Mouse (Mus musculus): ENCODE results near the gene Eif4a2. TPM values are rescaled to one million over a fixed set of nuclear protein-coding genes. Genes with fewer than 3 reads are reported as not detected.
"Not testable (repeated sequence)": the region's sequence is repeated elsewhere in the genome, so short reads cannot be mapped to it uniquely, and the experiment has no call there.

Eif4a2 gene
- polyA plus RNA-seq, 1 experiment from 2014 or later: 75.2 TPM

GRCm38 (mm10) chr16:23095581-23095980 is 11.7 kb upstream of the Eif4a2 start:
- ATAC-seq (ENCODE audit: low read depth); DNase-seq; H3K4me2 ChIP-seq; H3K27ac ChIP-seq; H3K27me3 ChIP-seq; H3K4me3 ChIP-seq (replicated peaks); H3K9me3 ChIP-seq (replicated peaks); H3K4me1 ChIP-seq (replicated peaks); H3K36me3 ChIP-seq; H3K9ac ChIP-seq: not testable (repeated sequence)
- WGBS (ENCODE audit: insufficient replicate concordance): 78% methylated on average over 5 of the region's 5 CpGs

- ATAC-seq (ENCODE audit: low read depth): not testable (repeated sequence)
- 88% methylated on average over 1 of the region's 1 CpGs for WGBS (ENCODE audit: insufficient replicate concordance)
These were observed 10.4 kb upstream of the Eif4a2 start for GRCm38 (mm10) chr16:23096886-23097285.

GRCm38 (mm10) chr16:23097290-23098104 is 9.7 kb upstream of the Eif4a2 start:
- 69% methylated on average over 8 of the region's 8 CpGs for WGBS (ENCODE audit: insufficient replicate concordance)
- H3K27ac ChIP-seq; H3K4me3 ChIP-seq (replicated peaks); DNase-seq; H3K36me3 ChIP-seq; H3K27me3 ChIP-seq; H3K9me3 ChIP-seq (replicated peaks); H3K4me2 ChIP-seq; ATAC-seq (ENCODE audit: low read depth); H3K9ac ChIP-seq: not testable (repeated sequence)
- H3K4me1 ChIP-seq (replicated peaks): peaks cover 18% of the 10 kb centered on the region

More at GRCm38 (mm10) chr16:23096886-23097285, 10.4 kb upstream of the Eif4a2 start:
- H3K9me3 ChIP-seq (replicated peaks); H3K27me3 ChIP-seq; H3K27ac ChIP-seq; H3K4me2 ChIP-seq; H3K9ac ChIP-seq; H3K4me3 ChIP-seq (replicated peaks); H3K36me3 ChIP-seq; DNase-seq: not testable (repeated sequence)
- peaks cover 15% of the 10 kb centered on the region for H3K4me1 ChIP-seq (replicated peaks)

GRCm38 (mm10) chr16:23098105-23098452 is 9.2 kb upstream of the Eif4a2 start:
- not testable (repeated sequence) for ATAC-seq (ENCODE audit: low read depth); H3K27ac ChIP-seq; DNase-seq; H3K36me3 ChIP-seq; H3K9me3 ChIP-seq (replicated peaks); H3K27me3 ChIP-seq; H3K4me2 ChIP-seq; H3K9ac ChIP-seq; H3K4me3 ChIP-seq (replicated peaks)
- peaks cover 24% of the 10 kb centered on the region for H3K4me1 ChIP-seq (replicated peaks)
- 83% methylated on average over 1 of the region's 1 CpGs for WGBS (ENCODE audit: insufficient replicate concordance)

GRCm38 (mm10) chr16:23099632-23100031 is 7.6 kb upstream of the Eif4a2 start:
- ATAC-seq (ENCODE audit: low read depth) (no peak), DNase-seq (no peak)
- H3K36me3 ChIP-seq: no peaks in the 10 kb centered on the region
- peaks cover 33% of the 10 kb centered on the region for H3K4me1 ChIP-seq (replicated peaks)
- H3K9me3 ChIP-seq (replicated peaks): no peaks in the 10 kb centered on the region
- H3K27ac ChIP-seq: no peak overlapping the region
- 31% methylated on average over 12 of the region's 12 CpGs for WGBS (ENCODE audit: insufficient replicate concordance)
- peak overlapping the region; percentile 36 for H3K4me3 ChIP-seq (replicated peaks)
- peaks cover 10% of the 10 kb centered on the region; the same call in 1 of the 2 replicates for H3K27me3 ChIP-seq
- peak overlapping the region; percentile 59 for H3K4me2 ChIP-seq
- no peak overlapping the region for H3K9ac ChIP-seq

- H3K36me3 ChIP-seq: no peaks in the 10 kb centered on the region
- peak overlapping the region; percentile 44 for H3K9ac ChIP-seq
- no peaks in the 10 kb centered on the region for H3K9me3 ChIP-seq (replicated peaks)
- peak overlapping the region; percentile 36 for H3K4me3 ChIP-seq (replicated peaks)
- peaks cover 10% of the 10 kb centered on the region; the same call in 1 of the 2 replicates for H3K27me3 ChIP-seq
- H3K4me1 ChIP-seq (replicated peaks): peaks cover 33% of the 10 kb centered on the region
- no peak overlapping the region; the same call in 1 of the 2 replicates for H3K27ac ChIP-seq
- DNase-seq (no peak), ATAC-seq (ENCODE audit: low read depth) (0 out of 2 replicates have a peak, but pooled peaks have one; percentile 19)
- peak overlapping the region; percentile 59 for H3K4me2 ChIP-seq
- WGBS (ENCODE audit: insufficient replicate concordance): 3% methylated on average over 9 of the region's 9 CpGs
These were observed 7.1 kb upstream of the Eif4a2 start for GRCm38 (mm10) chr16:23100099-23100575.

GRCm38 (mm10) chr16:23100613-23101012 is 6.6 kb upstream of the Eif4a2 start:
- 10% methylated on average over 10 of the region's 10 CpGs for WGBS (ENCODE audit: insufficient replicate concordance)
- ATAC-seq (ENCODE audit: low read depth): peak; percentile 45
- no peak overlapping the region for H3K27ac ChIP-seq
- peak overlapping the region; percentile 59 for H3K4me2 ChIP-seq
- peaks cover 33% of the 10 kb centered on the region for H3K4me1 ChIP-seq (replicated peaks)
- no peaks in the 10 kb centered on the region for H3K36me3 ChIP-seq
- peaks cover 10% of the 10 kb centered on the region; the same call in 1 of the 2 replicates for H3K27me3 ChIP-seq
- H3K9ac ChIP-seq: peak overlapping the region; percentile 44
- H3K4me3 ChIP-seq (replicated peaks): peak overlapping the region; percentile 36
- H3K9me3 ChIP-seq (replicated peaks): no peaks in the 10 kb centered on the region
- DNase-seq: no peak

- Histone ChIP-seq H3K36me3 (no peaks in the 10 kb centered on the region), H3K9me3 (replicated peaks) (no peaks in the 10 kb centered on the region), H3K9ac (peak overlapping the region; percentile 65), H3K4me2 (peak overlapping the region; percentile 76), H3K4me1 (replicated peaks) (peaks cover 41% of the 10 kb centered on the region), H3K27me3 (peaks cover 10% of the 10 kb centered on the region; the same call in 1 of the 2 replicates), H3K4me3 (replicated peaks) (peak overlapping the region; percentile 57), H3K27ac (peak overlapping the region; percentile 54)
- WGBS (ENCODE audit: insufficient replicate concordance): 3% methylated on average over 15 of the region's 15 CpGs
- no peak for DNase-seq
- ATAC-seq (ENCODE audit: low read depth): no peak
These were observed 4.8 kb upstream of the Eif4a2 start for GRCm38 (mm10) chr16:23102340-23103037.

- peak overlapping the region; percentile 65 for H3K9ac ChIP-seq
- peaks cover 41% of the 10 kb centered on the region for H3K4me1 ChIP-seq (replicated peaks)
- peak overlapping the region; percentile 76 for H3K4me2 ChIP-seq
- H3K27me3 ChIP-seq: peaks cover 10% of the 10 kb centered on the region; the same call in 1 of the 2 replicates
- H3K9me3 ChIP-seq (replicated peaks): no peaks in the 10 kb centered on the region
- H3K4me3 ChIP-seq (replicated peaks): peak overlapping the region; percentile 57
- DNase-seq: no peak
- ATAC-seq (ENCODE audit: low read depth): no peak
- peaks cover 2% of the 10 kb centered on the region for H3K36me3 ChIP-seq
- WGBS (ENCODE audit: insufficient replicate concordance): 21% methylated on average over 17 of the region's 17 CpGs
- H3K27ac ChIP-seq: peak overlapping the region; percentile 54; the same call in 1 of the 2 replicates
These were observed 4.1 kb upstream of the Eif4a2 start for GRCm38 (mm10) chr16:23103038-23103745.

- H3K9ac ChIP-seq: no peak overlapping the region
- H3K4me1 ChIP-seq (replicated peaks): peaks cover 43% of the 10 kb centered on the region
- H3K27ac ChIP-seq: no peak overlapping the region
- DNase-seq (no peak), ATAC-seq (ENCODE audit: low read depth) (no peak)
- 0 out of 2 replicates have a peak overlapping the region, but pooled peaks have one; percentile 76 for H3K4me2 ChIP-seq
- H3K27me3 ChIP-seq: peaks cover 10% of the 10 kb centered on the region; the same call in 1 of the 2 replicates
- WGBS (ENCODE audit: insufficient replicate concordance): 27% methylated on average over 2 of the region's 2 CpGs
- H3K4me3 ChIP-seq (replicated peaks): no peak overlapping the region
- no peaks in the 10 kb centered on the region for H3K9me3 ChIP-seq (replicated peaks)
- peaks cover 8% of the 10 kb centered on the region for H3K36me3 ChIP-seq
These were observed 3.4 kb upstream of the Eif4a2 start for GRCm38 (mm10) chr16:23103841-23104240.

- Histone ChIP-seq H3K27ac (0 out of 2 replicates have a peak overlapping the region, but pooled peaks have one; percentile 4), H3K4me1 (replicated peaks) (peaks cover 50% of the 10 kb centered on the region), H3K36me3 (peaks cover 31% of the 10 kb centered on the region), H3K27me3 (no peaks in the 10 kb centered on the region), H3K4me2 (no peak overlapping the region), H3K4me3 (replicated peaks) (no peak overlapping the region), H3K9me3 (replicated peaks) (no peaks in the 10 kb centered on the region), H3K9ac (no peak overlapping the region)
- DNase-seq: no peak
- 63% methylated on average over 7 of the region's 7 CpGs for WGBS (ENCODE audit: insufficient replicate concordance)
- no peak for ATAC-seq (ENCODE audit: low read depth)
These were observed 1.1 kb upstream of the Eif4a2 start for GRCm38 (mm10) chr16:23106121-23106520.

Data from liver, embryonic 13.5 days (tissue).